In the genomic region with DNA sequence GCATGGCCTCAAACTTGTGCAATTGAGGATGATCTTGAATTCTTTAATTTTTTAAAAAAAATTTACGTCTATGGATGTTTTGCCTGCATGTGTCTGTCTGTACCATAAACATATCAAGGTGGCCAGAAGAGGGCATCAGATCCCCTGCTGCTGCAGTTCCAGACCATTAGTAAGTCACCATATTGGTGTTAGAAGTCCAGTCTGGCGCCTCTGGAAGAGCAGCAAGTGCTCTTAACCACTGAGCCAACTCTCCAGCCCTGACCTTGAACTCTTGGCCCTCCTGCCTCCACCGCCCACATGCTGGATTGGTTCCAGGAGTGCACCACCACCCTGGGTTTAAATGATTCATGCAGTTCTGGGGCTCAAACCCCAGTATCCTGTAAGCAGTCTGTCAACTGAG, we compare ENCODE assay signal across 9 mouse cellular contexts. TPM values are rescaled to one million over a fixed set of nuclear protein-coding genes. Genes with fewer than 3 reads are reported as not detected.
DNase-seq lines count a peak whose midpoint lies in the region; ATAC-seq and TF ChIP-seq lines count a peak whose summit lies in the region.
"Had no signal": no experiment of that assay in that cellular context is flagged by ENCODE, and none has a peak within 500 bp of the region (broad histone marks: within the 10 kb centered on the region; RNA-seq: fewer than 3 reads in every experiment).

No protein-coding gene starts in this region.

- WGBS in kidney, postnatal 0 days: 48% methylated on average over 3 of the region's 3 CpGs
- 53% methylated on average over 3 of the region's 3 CpGs for WGBS in hindbrain, embryonic 16.5 days

- H3K27me3 ChIP-seq in kidney, postnatal 0 days (ENCODE audit: insufficient read depth, low read length): no peaks in the 10 kb centered on the region
- H3K27me3 ChIP-seq in hindbrain, embryonic 16.5 days (replicated peaks; ENCODE audit: control insufficient read depth, insufficient read depth, low read length): no peaks in the 10 kb centered on the region
- H3K27me3 ChIP-seq: embryonic facial prominence, embryonic 15.5 days had no signal

- H3K36me3 ChIP-seq in kidney, postnatal 0 days (ENCODE audit: insufficient read depth, low read length): no peaks in the 10 kb centered on the region
- no peaks in the 10 kb centered on the region for H3K36me3 ChIP-seq in hindbrain, embryonic 16.5 days (ENCODE audit: control insufficient read depth, insufficient read depth, low read length)
- H3K36me3 ChIP-seq: embryonic facial prominence, embryonic 15.5 days had no signal

- DNase-seq in kidney, postnatal 0 days (ENCODE audit: low spot score): peak; percentile 80
- no peak for DNase-seq in kidney, adult 11 months
- DNase-seq in CD4-positive helper T cell, adult 2 months (ENCODE audit: low read depth, low spot score): peak; percentile 39
- DNase-seq in adrenal gland, postnatal 10 days: peak; percentile 66
- DNase-seq in urinary bladder, postnatal 25 days (ENCODE audit: low spot score): no peak
- no peak for DNase-seq in gastrocnemius, postnatal 10 days

- no peak overlapping the region for H3K9ac ChIP-seq in kidney, postnatal 0 days (ENCODE audit: low read depth, low read length)
- H3K9ac ChIP-seq in hindbrain, embryonic 16.5 days (ENCODE audit: low read depth, low read length): no peak overlapping the region
- H3K9ac ChIP-seq: embryonic facial prominence, embryonic 15.5 days had no signal

- H3K27ac ChIP-seq in kidney, postnatal 0 days: no peak overlapping the region
- no peak overlapping the region; the same call in 1 of the 2 replicates for H3K27ac ChIP-seq in hindbrain, embryonic 16.5 days (ENCODE audit: low read depth, low read length)
- H3K27ac ChIP-seq: embryonic facial prominence, embryonic 15.5 days had no signal

- H3K9me3 ChIP-seq in kidney, postnatal 0 days (replicated peaks; ENCODE audit: low read length): no peaks in the 10 kb centered on the region
- no peaks in the 10 kb centered on the region for H3K9me3 ChIP-seq in hindbrain, embryonic 16.5 days (ENCODE audit: control insufficient read depth, low read length)
- H3K9me3 ChIP-seq: embryonic facial prominence, embryonic 15.5 days had no signal

- no peak for ATAC-seq in kidney, postnatal 0 days (replicated peaks; ENCODE audit: low FRiP score, low read depth)
- peak; percentile 66 for ATAC-seq in hindbrain, embryonic 16.5 days
- ATAC-seq in monocyte, adult 5-6 weeks (replicated peaks; ENCODE audit: insufficient number of reproducible peaks, low FRiP score, low TSS enrichment, poor library complexity, severe bottlenecking): peak; percentile 59

- no peaks in the 10 kb centered on the region for H3K4me1 ChIP-seq in kidney, postnatal 0 days (replicated peaks; ENCODE audit: insufficient read depth, low read length)
- H3K4me1 ChIP-seq in hindbrain, embryonic 16.5 days (ENCODE audit: control insufficient read depth, insufficient read depth, low read depth, low read length): no peaks in the 10 kb centered on the region

- H3K4me2 ChIP-seq in kidney, postnatal 0 days (ENCODE audit: low read length): no peak overlapping the region
- no peak overlapping the region for H3K4me2 ChIP-seq in hindbrain, embryonic 16.5 days (ENCODE audit: low read length)
- H3K4me2 ChIP-seq: embryonic facial prominence, embryonic 15.5 days had no signal

- H3K4me3 ChIP-seq in kidney, postnatal 0 days (replicated peaks; ENCODE audit: low read depth, low read length): no peak overlapping the region
- H3K4me3 ChIP-seq in hindbrain, embryonic 16.5 days (ENCODE audit: low read length): no peak overlapping the region
- H3K4me3 ChIP-seq: embryonic facial prominence, embryonic 15.5 days had no signal

- peak; percentile 78 for TF ChIP-seq CTCF in kidney, postnatal 0 days (IDR thresholded peaks at IDR 0.05; ENCODE audit: low read depth)

RNA-seq across cellular contexts. Expression of gene Ampd3, which starts 39.1 kb away (rescaled TPM):
- 12.7 and 16.3 TPM in 2 replicates for polyA plus RNA-seq in kidney, postnatal 0 days (2015; fragmentation: Nextera tagmentation; extraction: Ambion mirVana)
- 10 to 100 TPM; 16.7 to 22.7 TPM for total RNA-seq in adrenal gland, postnatal 10 days (2021)
- polyA plus RNA-seq in hindbrain, embryonic 16.5 days (2015; fragmentation: Nextera tagmentation; extraction: Ambion mirVana): 14.3 and 14.9 TPM in 2 replicates
- 13.4 to 25.6 TPM (median 13.7 TPM) in 3 replicates for total RNA-seq in monocyte, adult 5-6 weeks (2017)
- 1 to 10 TPM; 4.8 to 7.2 TPM for total RNA-seq in gastrocnemius, postnatal 10 days (2021)

Comparison
In these comparisons a context has a peak if more than half of its experiments do, and no peak if none do; other contexts are left out.
1. DNase-seq: peak in kidney, postnatal 0 days (single experiment), CD4-positive helper T cell, adult 2 months (single experiment) and adrenal gland, postnatal 10 days (single experiment); none in kidney, adult 11 months (single experiment), urinary bladder, postnatal 25 days (single experiment) and gastrocnemius, postnatal 10 days (single experiment).